Mouse (Mus musculus) stomach, embryonic 16.5 days (tissue): ENCODE results near the gene Rpl13a. TPM values are rescaled to one million over a fixed set of nuclear protein-coding genes. Genes with fewer than 3 reads are reported as not detected.

Experiments used
- ATAC-seq: fragments of 200-750 bp; cut with Nextera tagmentation; 2 replicates; pipeline ENCODE4 v1.8.0; 2017; ENCODE audit warnings: moderate number of reproducible peaks, moderate TSS enrichment; ENCODE audit not compliant: insufficient read depth, low FRiP score
- H3K27ac ChIP-seq: fragments of 300-500 bp; sonication (generic); 2 replicates; pipeline ENCODE4 v1.5.1; 2014; ENCODE audit warnings: low read length
- H3K27me3 ChIP-seq: fragments of 300-500 bp; sonication (generic); 2 replicates; pipeline ENCODE4 v1.6.1; 2014; ENCODE audit warnings: low read length, control low read depth, mixed read lengths; ENCODE audit not compliant: control insufficient read depth, insufficient read depth
- H3K36me3 ChIP-seq: fragments of 300-500 bp; sonication (generic); 2 replicates; pipeline ENCODE4 v1.6.1; 2014; ENCODE audit warnings: low read length; ENCODE audit not compliant: control insufficient read depth, insufficient read depth
- H3K4me1 ChIP-seq: fragments of 300-500 bp; sonication (generic); 2 replicates; pipeline ENCODE4 v1.6.1; 2014; ENCODE audit warnings: low read length, control low read depth, mixed read lengths; ENCODE audit not compliant: control insufficient read depth, insufficient read depth
- H3K4me2 ChIP-seq: fragments of 300-500 bp; sonication (generic); 2 replicates; pipeline ENCODE4 v1.6.1; 2014; ENCODE audit warnings: low read depth, low read length, mixed read lengths
- H3K4me3 ChIP-seq: fragments of 300-500 bp; sonication (generic); replicated peaks from 2 replicates; pipeline ENCODE4 v1.5.1; 2014; ENCODE audit warnings: mild to moderate bottlenecking, low read length
- H3K9ac ChIP-seq: fragments of 300-500 bp; sonication (generic); 2 replicates; pipeline ENCODE4 v1.6.1; 2014; ENCODE audit warnings: low read length
- H3K9me3 ChIP-seq: fragments of 300-500 bp; sonication (generic); replicated peaks from 2 replicates; pipeline ENCODE4 v1.6.1; 2016; ENCODE audit warnings: low read length, control low read depth; ENCODE audit not compliant: control insufficient read depth
- WGBS: fragments of 180-500 bp; shearing (Covaris S2); extraction: QIAGEN DNeasy Blood & Tissue Kit; methylation state at CpG from one replicate; pipeline ENCODE4 v1.1.7; 2014; 5-methylcytosine and 5-hydroxymethylcytosine counted together
- polyA plus RNA-seq: library from polyadenylated mRNA; unstranded; fragments of >200 nt; fragmentation: Nextera tagmentation; extraction: Ambion mirVana; gene quantifications from 2 replicates; pipeline ENCODE4 v1.2.1, GENCODE M21; 2015

Gene Rpl13a
- polyA plus RNA-seq, 1 experiment from 2014 or later, result 1,332 TPM

- peak overlapping the region; percentile 54 for H3K27ac ChIP-seq
- H3K9ac ChIP-seq, result no peak overlapping the region
- no peaks in the 10 kb centered on the region for H3K27me3 ChIP-seq
- no peaks in the 10 kb centered on the region for H3K9me3 ChIP-seq
- peaks cover 13% of the 10 kb centered on the region for H3K36me3 ChIP-seq
- WGBS, result 64% methylated on average over 25 of the region's 25 CpGs
- H3K4me3 ChIP-seq, result no peak overlapping the region
- ATAC-seq, result no peak
- H3K4me1 ChIP-seq, result 0 out of 2 replicates have a peak, but pooled peaks cover 3% of the 10 kb centered on the region
- peak overlapping the region; percentile 2; the same call in 1 of the 2 replicates for H3K4me2 ChIP-seq
Observed at GRCm38 (mm10) chr7:45082401-45083299, 45.9 kb downstream of the Rpl13a start.

GRCm38 (mm10) chr7:45081016-45081415 is 47.5 kb downstream of the Rpl13a start:
- Histone ChIP-seq H3K9ac (no peak overlapping the region), H3K9me3 (no peaks in the 10 kb centered on the region), H3K4me2 (no peak overlapping the region), H3K4me3 (no peak overlapping the region), H3K27ac (no peak overlapping the region), H3K36me3 (peaks cover 7% of the 10 kb centered on the region; the same call in 1 of the 2 replicates), H3K4me1 (0 out of 2 replicates have a peak, but pooled peaks cover 3% of the 10 kb centered on the region), H3K27me3 (no peaks in the 10 kb centered on the region)
- WGBS, result 52% methylated on average over 5 of the region's 5 CpGs
- ATAC-seq, result no peak

GRCm38 (mm10) chr7:45079856-45080255 is 48.7 kb downstream of the Rpl13a start:
- 0 out of 2 replicates have a peak, but pooled peaks cover 3% of the 10 kb centered on the region for H3K4me1 ChIP-seq
- 0 out of 2 replicates have a peak overlapping the region, but pooled peaks have one; percentile 13 for H3K9ac ChIP-seq
- H3K9me3 ChIP-seq, result no peaks in the 10 kb centered on the region
- no peak overlapping the region for H3K27ac ChIP-seq
- no peak overlapping the region for H3K4me2 ChIP-seq
- H3K4me3 ChIP-seq, result no peak overlapping the region
- H3K36me3 ChIP-seq, result peaks cover 6% of the 10 kb centered on the region; the same call in 1 of the 2 replicates
- H3K27me3 ChIP-seq, result no peaks in the 10 kb centered on the region
- WGBS, result under 1% methylated on average over 10 of the region's 10 CpGs
- peak; percentile 48; the same call in 1 of the 2 replicates for ATAC-seq

- H3K27ac ChIP-seq, result no peak overlapping the region
- 29% methylated on average over 9 of the region's 9 CpGs for WGBS
- no peak overlapping the region for H3K9ac ChIP-seq
- no peak for ATAC-seq
- H3K4me1 ChIP-seq, result 0 out of 2 replicates have a peak, but pooled peaks cover 3% of the 10 kb centered on the region
- H3K27me3 ChIP-seq, result no peaks in the 10 kb centered on the region
- H3K36me3 ChIP-seq, result peaks cover 7% of the 10 kb centered on the region; the same call in 1 of the 2 replicates
- H3K4me2 ChIP-seq, result no peak overlapping the region
- no peaks in the 10 kb centered on the region for H3K9me3 ChIP-seq
- no peak overlapping the region for H3K4me3 ChIP-seq
Observed at GRCm38 (mm10) chr7:45078513-45078912, 50.0 kb downstream of the Rpl13a start.

GRCm38 (mm10) chr7:45077829-45078228 is 50.7 kb downstream of the Rpl13a start:
- Histone ChIP-seq H3K9ac (no peak overlapping the region), H3K27ac (no peak overlapping the region), H3K9me3 (no peaks in the 10 kb centered on the region), H3K4me2 (no peak overlapping the region), H3K4me3 (no peak overlapping the region), H3K4me1 (0 out of 2 replicates have a peak, but pooled peaks cover 3% of the 10 kb centered on the region), H3K27me3 (no peaks in the 10 kb centered on the region), H3K36me3 (peaks cover 7% of the 10 kb centered on the region; the same call in 1 of the 2 replicates)
- WGBS, result 84% methylated on average over 2 of the region's 2 CpGs
- no peak for ATAC-seq

- no peak overlapping the region for H3K4me2 ChIP-seq
- no peaks in the 10 kb centered on the region for H3K9me3 ChIP-seq
- no peaks in the 10 kb centered on the region for H3K27me3 ChIP-seq
- 84% methylated on average over 14 of the region's 14 CpGs for WGBS
- no peak for ATAC-seq
- H3K9ac ChIP-seq, result no peak overlapping the region
- 0 out of 2 replicates have a peak, but pooled peaks cover 3% of the 10 kb centered on the region for H3K4me1 ChIP-seq
- no peak overlapping the region for H3K27ac ChIP-seq
- H3K36me3 ChIP-seq, result peaks cover 7% of the 10 kb centered on the region; the same call in 1 of the 2 replicates
- H3K4me3 ChIP-seq, result no peak overlapping the region
Observed at GRCm38 (mm10) chr7:45077322-45077721, 51.2 kb downstream of the Rpl13a start.

GRCm38 (mm10) chr7:45076501-45076900 is 52.1 kb downstream of the Rpl13a start:
- H3K27me3 ChIP-seq, result no peaks in the 10 kb centered on the region
- H3K4me1 ChIP-seq, result 0 out of 2 replicates have a peak, but pooled peaks cover 3% of the 10 kb centered on the region
- no peak overlapping the region for H3K4me3 ChIP-seq
- peaks cover 7% of the 10 kb centered on the region; the same call in 1 of the 2 replicates for H3K36me3 ChIP-seq
- H3K9ac ChIP-seq, result no peak overlapping the region
- no peak overlapping the region for H3K27ac ChIP-seq
- 89% methylated on average over 30 of the region's 30 CpGs for WGBS
- no peaks in the 10 kb centered on the region for H3K9me3 ChIP-seq
- ATAC-seq, result no peak
- H3K4me2 ChIP-seq, result no peak overlapping the region
